Mouse (Mus musculus): ENCODE results near the gene Slc35e3.

Slc35e3 gene

GRCm38 (mm10) chr10:117746297-117746883, at the start of gene Slc35e3:
Gene Slc35e3, minus strand, starts transcription at chr10:117746365.
- peak; percentile 94 to 95 for DNase-seq

GRCm38 (mm10) chr10:117795206-117795605, 49.0 kb upstream of the Slc35e3 start:
- DNase-seq: no peak

GRCm38 (mm10) chr10:117793436-117794030, 47.4 kb upstream of the Slc35e3 start:
- DNase-seq: no peak

- DNase-seq: peak; percentile 100
These were observed 46.3 kb upstream of the Slc35e3 start, which contains the start of gene Nup107 for GRCm38 (mm10) chr10:117792141-117793091. Gene Nup107, minus strand, starts transcription at chr10:117792705.

GRCm38 (mm10) chr10:117791171-117791470, 45.0 kb upstream of the Slc35e3 start:
- no peak for DNase-seq

- DNase-seq: no peak
These were observed 44.4 kb upstream of the Slc35e3 start for GRCm38 (mm10) chr10:117790421-117791170.

GRCm38 (mm10) chr10:117790011-117790410, 43.8 kb upstream of the Slc35e3 start:
- DNase-seq: no peak

GRCm38 (mm10) chr10:117784646-117785045, 38.5 kb upstream of the Slc35e3 start:
- DNase-seq: no peak

GRCm38 (mm10) chr10:117783786-117784420, 37.7 kb upstream of the Slc35e3 start:
- no peak for DNase-seq

- peak; percentile 14 to 26 for DNase-seq
These were observed 36.5 kb upstream of the Slc35e3 start for GRCm38 (mm10) chr10:117782491-117783260.

GRCm38 (mm10) chr10:117782056-117782455, 35.9 kb upstream of the Slc35e3 start:
- no peak for DNase-seq

GRCm38 (mm10) chr10:117781021-117781725, 35.0 kb upstream of the Slc35e3 start:
- DNase-seq: no peak

- no peak for DNase-seq
These were observed 34.2 kb upstream of the Slc35e3 start for GRCm38 (mm10) chr10:117780306-117780911.

GRCm38 (mm10) chr10:117779581-117780305, 33.6 kb upstream of the Slc35e3 start:
- no peak for DNase-seq

- no peak for DNase-seq
These were observed 32.8 kb upstream of the Slc35e3 start for GRCm38 (mm10) chr10:117778951-117779350.

- DNase-seq: no peak
These were observed 32.3 kb upstream of the Slc35e3 start for GRCm38 (mm10) chr10:117778328-117778910.

GRCm38 (mm10) chr10:117777501-117778327, 31.5 kb upstream of the Slc35e3 start:
- DNase-seq: no peak

- no peak for DNase-seq
These were observed 30.9 kb upstream of the Slc35e3 start for GRCm38 (mm10) chr10:117777103-117777470.

Measured in kidney, adult 8-10 months (tissue).